Mouse (Mus musculus) adrenal gland, adult (tissue): Measurements from ENCODE around the gene Ttc26.

Experiments used
- DNase-seq, 2 experiments: peaks; one replicate each; pipeline ENCODE4 v3.0.0; 2022 to 2023; ENCODE audit warnings: low spot score in 1 of 2; ENCODE audit not compliant: inconsistent age in 2 of 2

The Ttc26 gene

GRCm38 (mm10) chr6:38381129-38381771, at the start of gene Ttc26:
Gene Ttc26 (plus strand): TSS chr6:38381469.
- DNase-seq: peak; percentile 86 to 96

- no peak for DNase-seq
Observed at GRCm38 (mm10) chr6:38335264-38335663, 46.0 kb upstream of the Ttc26 start.

GRCm38 (mm10) chr6:38337166-38337705, 44.0 kb upstream of the Ttc26 start:
- DNase-seq: peak; percentile 20 to 71

GRCm38 (mm10) chr6:38337951-38338350, 43.3 kb upstream of the Ttc26 start:
- peak; percentile 80 to 93 for DNase-seq

- DNase-seq: peak in 1 of 2 experiments; percentile 65
Observed at GRCm38 (mm10) chr6:38339078-38339477, 42.2 kb upstream of the Ttc26 start.

GRCm38 (mm10) chr6:38341751-38342665, 39.3 kb upstream of the Ttc26 start:
- peak; percentile 49 to 85 for DNase-seq

DNA sequence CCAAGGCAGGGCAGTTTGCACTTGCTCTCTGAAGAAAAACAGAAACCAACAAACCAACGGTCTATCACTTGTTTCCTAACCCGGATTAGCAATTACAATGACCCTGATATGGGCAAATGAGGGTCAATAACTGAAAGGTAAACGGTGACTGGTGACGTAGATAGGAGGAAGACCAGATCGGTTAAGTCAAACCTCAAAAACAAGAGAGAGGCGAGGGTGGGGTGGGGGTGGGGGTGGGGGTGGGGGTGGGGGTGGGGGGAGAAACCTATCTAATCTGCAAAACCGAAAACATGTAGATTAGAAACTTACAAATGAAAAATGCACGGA, 38.6 kb upstream of the Ttc26 start:
- DNase-seq: no peak

DNA sequence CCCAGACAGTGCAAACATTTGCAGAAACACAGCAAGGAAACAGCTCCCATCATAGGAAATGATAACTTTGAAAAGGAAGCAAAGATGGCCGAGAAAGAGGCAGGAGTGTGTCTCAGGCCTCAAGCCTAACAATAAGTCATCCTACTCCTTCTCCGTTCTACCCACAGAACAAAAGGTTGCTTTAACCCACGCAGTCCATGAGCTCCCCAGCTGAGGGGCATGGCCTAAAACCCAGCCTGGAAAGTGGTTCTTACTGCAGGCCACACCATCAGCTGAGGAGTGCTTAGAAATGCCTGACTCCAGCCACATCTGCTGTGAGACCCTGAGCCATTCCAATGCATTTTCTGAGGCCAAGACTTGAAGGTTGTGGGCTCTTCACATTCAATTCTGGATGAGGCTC, 37.7 kb upstream of the Ttc26 start:
- DNase-seq: no peak

DNA sequence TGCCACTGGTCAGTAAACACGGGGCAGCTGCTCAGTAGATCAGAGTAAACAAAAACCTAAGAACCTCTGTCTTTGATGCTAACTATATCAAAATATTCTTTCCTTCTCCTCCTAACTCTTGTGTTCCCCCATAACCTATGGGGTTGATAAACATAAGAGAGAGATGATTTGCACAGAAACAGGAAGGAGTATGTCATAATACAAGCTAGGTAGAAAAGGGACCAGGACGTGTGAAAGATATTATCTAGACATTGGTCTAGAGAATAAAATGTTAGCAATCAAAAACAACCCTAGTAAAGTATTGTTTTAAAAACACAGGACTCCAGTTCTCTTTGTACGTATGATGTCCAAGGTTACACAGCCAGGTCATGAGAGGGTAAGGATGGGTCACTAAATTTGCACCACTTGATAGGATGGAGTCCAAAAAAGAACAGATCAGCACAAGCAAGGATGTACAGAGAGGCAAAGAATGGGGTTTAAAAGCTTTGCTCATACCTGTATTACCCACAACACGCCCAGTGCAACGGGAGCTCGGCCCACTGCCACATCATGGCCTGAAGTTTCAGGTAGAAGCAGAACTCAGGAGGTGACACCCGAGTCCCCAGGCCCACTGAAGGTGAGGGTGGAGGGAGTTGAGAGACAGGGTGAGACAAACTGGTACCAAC, 37.1 kb upstream of the Ttc26 start:
- no peak for DNase-seq

- peak; percentile 79 to 91 for DNase-seq
Observed at GRCm38 (mm10) chr6:38345796-38346195, 35.5 kb upstream of the Ttc26 start.

DNA sequence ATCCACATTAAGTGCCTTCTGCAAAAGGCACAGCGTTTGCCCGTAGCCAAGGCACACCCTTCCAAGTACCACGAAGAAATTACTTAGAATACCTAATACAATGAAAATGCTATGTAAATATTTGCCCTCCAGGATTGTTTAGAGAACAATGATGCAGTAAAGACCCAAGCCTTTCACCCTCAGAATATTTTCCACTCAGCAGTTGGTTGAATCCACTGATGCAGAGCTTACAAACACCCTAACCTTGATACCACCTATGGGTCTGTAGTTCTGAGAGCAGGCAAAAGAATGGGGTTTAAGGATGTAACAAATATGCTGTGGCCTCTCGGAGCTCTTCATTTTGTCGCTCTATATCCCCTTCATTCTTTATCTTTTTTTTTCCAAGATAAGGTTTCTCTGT, 33.4 kb upstream of the Ttc26 start:
- DNase-seq: no peak

- peak in 1 of 2 experiments; percentile 22 for DNase-seq
Observed at GRCm38 (mm10) chr6:38348811-38349453, 32.3 kb upstream of the Ttc26 start.

- DNase-seq: no peak
Observed at GRCm38 (mm10) chr6:38349806-38350205, 31.5 kb upstream of the Ttc26 start.

DNA sequence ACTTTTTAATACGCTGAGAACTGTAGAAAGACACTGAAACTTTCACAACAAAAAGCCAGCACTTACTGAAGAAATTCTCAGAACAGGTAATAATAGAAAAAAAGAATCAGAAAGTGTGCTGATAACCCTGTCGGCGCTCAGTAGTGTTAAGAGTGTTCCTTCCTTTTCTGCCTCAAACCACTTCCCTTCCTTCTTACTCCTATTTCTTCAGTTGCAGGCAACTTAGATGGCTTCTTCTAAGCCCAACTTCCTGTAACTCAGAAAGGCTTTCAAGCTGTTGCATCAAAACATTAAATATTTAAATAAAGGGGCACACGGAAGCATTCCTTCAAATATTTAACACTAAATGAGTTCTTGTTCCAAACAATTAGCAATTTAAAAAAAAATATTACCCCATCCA, 29.3 kb upstream of the Ttc26 start:
- DNase-seq: peak in 1 of 2 experiments; percentile 21

- DNase-seq: peak; percentile 52 to 80
Observed at GRCm38 (mm10) chr6:38352451-38352850, 28.8 kb upstream of the Ttc26 start.

- no peak for DNase-seq
Observed at GRCm38 (mm10) chr6:38353181-38353580, 28.1 kb upstream of the Ttc26 start.

- DNase-seq: peak; percentile 90 to 97
Observed at GRCm38 (mm10) chr6:38353811-38354722, 27.2 kb upstream of the Ttc26 start, which contains the start of gene Zc3hav1. Gene Zc3hav1 (minus strand): TSS chr6:38354603.

DNA sequence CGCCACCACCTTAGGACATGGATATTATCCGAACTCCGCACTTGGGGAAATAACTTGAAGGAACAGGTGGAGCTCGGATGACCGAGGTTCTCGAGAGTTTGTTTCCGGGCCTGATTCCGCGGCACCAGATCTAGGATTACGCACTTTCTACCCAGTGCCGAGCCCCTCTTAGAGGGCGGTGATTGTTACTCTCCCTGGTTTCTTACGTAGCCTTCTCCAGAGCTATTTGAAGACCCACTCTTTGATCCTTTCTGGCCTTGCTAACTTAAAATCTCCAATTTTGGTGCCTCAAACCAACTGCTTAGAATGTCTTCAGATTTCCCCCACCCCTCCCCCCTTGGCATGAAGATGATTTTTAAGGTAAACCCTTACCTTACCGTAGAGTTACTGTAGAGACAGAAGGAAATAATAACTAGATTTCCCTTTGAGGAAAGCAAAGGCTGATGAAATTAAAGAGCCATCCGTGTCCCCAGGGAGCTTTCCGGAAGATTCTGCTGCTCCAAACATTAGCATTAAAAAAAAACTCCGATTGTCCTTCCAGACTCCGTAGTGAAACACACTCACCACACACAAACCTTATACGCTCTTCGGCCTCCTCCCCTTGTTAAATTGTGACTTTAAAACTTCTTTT, 26.4 kb upstream of the Ttc26 start:
- no peak for DNase-seq

GRCm38 (mm10) chr6:38355354-38355823, 25.9 kb upstream of the Ttc26 start:
- DNase-seq: peak in 1 of 2 experiments; percentile 71
